Mouse (Mus musculus) spleen, adult 2 months (tissue): ENCODE results near the gene Olfr31.

ENCODE experiments used
- CTCF ChIP-seq: fragments of 200-500 bp; IDR thresholded peaks from 2 replicates; pipeline ENCODE4 v1.5.1; 2011; ENCODE audit warnings: mild to moderate bottlenecking, inconsistent platforms; ENCODE audit not compliant: insufficient read depth, insufficient read length, insufficient replicate concordance; ENCODE audit errors: extremely low read depth
- POLR2A ChIP-seq: fragments of 200-500 bp; IDR thresholded peaks from 2 replicates; pipeline ENCODE4 v1.6.1; 2011; ENCODE audit warnings: low read depth, low read length, inconsistent platforms

DNA sequence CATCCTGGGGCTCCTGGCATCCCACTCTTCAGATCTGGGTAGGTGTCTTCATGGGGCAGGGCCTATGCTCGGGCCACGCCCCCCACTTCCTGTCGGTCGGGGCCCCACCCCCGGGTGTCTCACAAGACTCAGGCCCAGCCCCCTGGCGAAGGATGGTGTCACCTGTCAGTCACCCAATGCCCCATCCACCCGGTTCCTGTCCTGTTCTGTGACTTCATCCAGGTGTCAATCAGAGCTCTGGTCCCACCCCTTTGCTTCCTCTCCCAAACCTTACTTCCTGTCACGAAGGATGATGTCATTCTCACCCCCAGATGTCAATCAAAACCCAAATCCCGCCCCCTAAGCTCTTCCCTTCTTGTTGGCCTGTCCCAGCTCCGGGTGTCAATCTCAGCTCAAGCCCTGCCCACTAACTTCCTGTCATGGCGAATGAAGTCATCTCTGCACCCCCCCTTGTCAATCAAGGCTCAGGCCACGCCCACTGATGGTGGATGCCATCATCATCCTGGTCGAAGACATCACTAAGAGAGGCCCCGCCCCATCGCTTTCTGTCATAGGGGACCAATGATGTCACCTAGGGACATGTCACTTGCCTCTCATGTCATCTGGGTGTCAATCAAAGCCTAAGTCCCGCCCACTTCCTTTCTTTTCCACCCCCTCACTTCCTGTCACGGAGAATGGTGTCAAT lies 24.7 kb downstream of the Olfr31 start:
- TF ChIP-seq CTCF, result no peak
- no peak for TF ChIP-seq POLR2A
